Mouse (Mus musculus): ENCODE measurements around the gene Cep72.

DNA sequence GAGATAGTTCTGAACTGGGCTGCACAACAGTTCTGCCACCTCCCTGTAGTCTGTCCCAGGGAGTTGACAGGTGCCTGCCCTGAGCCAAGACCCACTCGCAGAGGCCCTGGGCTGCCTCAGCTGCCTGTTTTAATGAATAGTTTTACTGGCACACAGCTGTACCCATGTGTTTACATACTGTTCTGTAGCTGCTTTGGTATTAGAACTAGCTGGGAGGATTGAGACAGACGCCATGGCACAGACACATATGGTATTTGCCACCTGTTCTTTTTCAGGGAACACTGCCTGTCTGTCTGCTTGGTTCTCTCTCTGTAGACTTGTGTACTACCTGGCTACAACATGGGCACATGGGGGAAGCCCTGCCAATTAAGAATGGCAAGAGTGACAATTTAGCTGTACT, 27.3 kb downstream of the Cep72 start:
- TF ChIP-seq CTCF (IDR thresholded peaks at IDR 0.05; ENCODE audit: low read depth, low read length) (no peak), GATA1 (IDR thresholded peaks at IDR 0.05; ENCODE audit: borderline replicate concordance, low read length) (no peak), POLR2AphosphoS5 (IDR thresholded peaks at IDR 0.05; ENCODE audit: insufficient replicate concordance, low read depth, low read length) (no peak), TAL1 (conservative IDR thresholded peaks at IDR 0.05; ENCODE audit: low read depth, low read length) (no peak)
